Mouse (Mus musculus) mesoderm, embryonic 11.5 days (tissue): Measurements from ENCODE around the gene Serpinb13.
"Not testable (repeated sequence)": the region's sequence is repeated elsewhere in the genome, so short reads cannot be mapped to it uniquely, and the experiment has no call there.

Source experiments
- DNase-seq: peaks from one replicate; pipeline ENCODE4 v3.0.0-alpha.2; 2012; ENCODE audit warnings: low read depth, low spot score

Serpinb13 gene

GRCm38 (mm10) chr1:106980684-106981083, at the start of gene Serpinb13:
Gene Serpinb13, plus strand, starts transcription at chr1:106980984.
- DNase-seq = no peak

DNA sequence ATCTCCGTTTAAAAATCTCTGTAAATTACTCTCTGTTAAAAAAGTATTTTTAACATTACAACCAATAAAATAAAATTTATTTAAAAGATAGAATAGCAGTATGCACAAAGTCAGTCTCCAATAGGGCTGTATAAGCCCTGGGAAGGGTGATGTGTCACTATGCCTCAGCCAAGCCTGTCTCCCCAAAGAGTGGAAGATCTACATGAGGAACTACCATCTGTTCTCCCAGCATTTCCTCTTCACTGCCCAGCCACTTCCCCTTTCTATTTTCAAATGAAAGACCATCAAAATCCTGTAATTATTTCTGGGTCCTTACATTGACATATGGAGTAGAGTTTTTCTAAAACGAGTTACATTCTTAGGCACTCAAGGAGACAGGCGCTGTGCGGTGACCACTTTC, 48.8 kb upstream of the Serpinb13 start:
- DNase-seq = no peak

DNA sequence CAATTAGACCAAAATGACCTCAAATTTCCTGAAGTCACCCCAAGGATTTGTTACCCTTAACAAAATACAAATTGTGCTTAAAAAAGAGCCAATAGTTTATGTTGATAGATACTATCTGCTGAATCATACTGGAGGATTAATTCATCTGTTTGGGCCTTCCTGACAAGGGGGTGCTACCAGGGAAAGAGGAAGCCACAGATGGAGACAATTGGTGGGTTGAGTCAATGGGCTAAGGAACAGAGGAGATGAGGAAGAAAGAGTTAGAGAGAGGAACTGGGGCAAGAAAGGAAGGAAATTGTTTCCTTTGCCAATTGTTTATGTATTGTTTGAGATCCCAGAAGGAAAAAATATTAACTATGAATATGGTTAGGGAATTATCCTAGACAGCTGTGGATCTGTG, 47.1 kb upstream of the Serpinb13 start:
- no peak for DNase-seq

DNA sequence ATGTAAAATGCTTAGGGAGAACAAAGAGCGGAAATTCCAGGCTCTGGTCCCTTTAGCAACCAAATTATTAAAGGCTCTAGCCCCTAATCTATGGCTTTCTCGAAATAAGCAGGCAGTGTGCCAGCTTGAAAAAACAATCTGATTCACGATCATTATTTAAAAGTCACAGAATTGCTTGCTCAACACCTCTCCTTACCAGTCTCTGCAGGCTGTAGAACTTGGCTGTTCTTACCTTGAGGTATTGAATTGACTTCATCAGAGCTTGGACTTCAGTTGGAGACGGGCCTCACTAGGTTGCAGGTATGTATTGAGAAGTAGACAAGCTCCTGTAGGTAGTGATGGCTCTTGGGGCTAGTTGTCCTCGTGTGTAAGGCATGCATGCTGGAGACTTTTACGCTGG, 46.5 kb upstream of the Serpinb13 start, which contains the start of gene Serpinb12:
Gene Serpinb12 (plus strand): TSS at position 185 of the 400 bp plus-strand sequence.
- no peak for DNase-seq

DNA sequence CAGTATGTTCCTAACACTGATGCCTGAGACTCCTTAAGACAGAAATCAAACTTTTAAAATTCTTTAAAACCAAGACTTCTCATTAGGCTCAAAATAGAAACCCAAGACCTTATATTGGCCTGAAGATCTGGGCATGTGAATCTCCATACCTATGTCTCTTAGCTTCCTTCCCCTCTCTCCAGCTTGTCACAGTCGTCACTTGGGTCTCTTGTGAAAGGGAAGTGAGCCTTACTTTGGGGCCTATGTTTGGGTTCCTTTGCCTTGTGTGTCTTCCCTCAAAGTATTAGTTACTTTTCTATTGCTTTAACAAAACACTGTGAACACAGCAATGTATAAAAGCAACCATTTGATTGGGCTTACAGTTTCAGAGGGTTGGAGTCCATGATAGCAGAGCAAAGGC, 33.6 kb upstream of the Serpinb13 start:
- no peak for DNase-seq

DNA sequence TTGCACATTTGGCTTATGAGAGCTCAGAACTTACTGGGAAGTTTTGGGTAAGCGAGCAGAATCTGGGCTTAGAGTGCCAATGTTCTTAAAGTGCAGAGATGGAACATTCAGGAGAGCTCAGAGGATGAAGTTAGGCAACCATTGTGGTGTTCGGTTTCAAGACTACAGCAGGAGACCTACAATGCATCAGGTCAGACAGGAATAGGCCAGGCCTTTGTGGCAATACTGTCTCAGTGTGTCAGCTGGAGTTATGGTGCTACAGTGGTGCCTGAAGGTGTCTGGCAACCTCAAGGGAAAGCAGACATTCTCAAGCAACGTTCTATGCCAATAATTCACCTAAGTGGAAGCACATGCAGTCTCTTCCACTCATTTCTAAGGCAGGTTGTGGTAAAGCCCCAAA, 20.8 kb upstream of the Serpinb13 start:
- DNase-seq = no peak

- no peak for DNase-seq
These were observed 19.8 kb upstream of the Serpinb13 start for GRCm38 (mm10) chr1:106961023-106961422.

DNA sequence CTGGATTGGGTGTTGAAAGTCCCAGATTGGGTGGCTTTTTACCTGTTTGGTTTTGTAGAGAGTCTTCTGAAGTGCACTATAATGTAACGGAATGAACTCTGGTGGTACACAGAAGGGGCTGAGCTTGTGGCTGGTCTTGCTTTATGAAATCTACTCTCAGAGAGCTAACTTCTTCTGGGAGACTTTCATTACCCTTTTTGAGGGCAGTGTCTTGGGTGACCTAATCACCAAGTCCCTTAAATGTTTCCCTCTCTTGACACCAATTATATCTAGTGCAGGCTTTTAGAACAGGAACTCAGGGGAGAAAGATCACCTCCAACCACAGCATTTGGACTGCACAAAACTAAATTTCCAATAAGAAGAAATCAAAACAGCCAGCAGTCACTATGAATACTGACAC, 2.3 kb downstream of the Serpinb13 start:
- no peak for DNase-seq

DNA sequence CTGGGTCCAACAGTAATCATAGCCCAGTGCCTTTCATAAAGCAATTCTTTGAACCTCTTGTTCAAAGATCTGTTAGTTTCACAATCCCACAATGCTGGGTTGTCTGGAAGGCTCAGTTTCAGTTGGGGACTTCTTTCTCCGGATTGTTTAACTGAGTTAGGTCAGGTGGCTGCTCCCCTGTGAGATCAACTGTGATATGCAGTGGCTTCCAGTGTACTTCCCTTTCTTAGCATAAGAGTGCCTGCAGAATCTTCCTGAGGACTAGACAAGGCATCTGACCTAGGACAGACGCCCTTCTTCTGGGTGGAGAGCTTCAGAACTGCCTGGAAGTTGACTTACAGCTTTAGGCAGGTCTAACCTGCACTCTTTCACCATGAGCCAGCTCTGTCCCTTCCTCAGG, 3.1 kb downstream of the Serpinb13 start:
- no peak for DNase-seq

- no peak for DNase-seq
These were observed 19.6 kb downstream of the Serpinb13 start for GRCm38 (mm10) chr1:107000424-107000823.

GRCm38 (mm10) chr1:107001754-107002153, 21.0 kb downstream of the Serpinb13 start:
- no peak for DNase-seq

DNA sequence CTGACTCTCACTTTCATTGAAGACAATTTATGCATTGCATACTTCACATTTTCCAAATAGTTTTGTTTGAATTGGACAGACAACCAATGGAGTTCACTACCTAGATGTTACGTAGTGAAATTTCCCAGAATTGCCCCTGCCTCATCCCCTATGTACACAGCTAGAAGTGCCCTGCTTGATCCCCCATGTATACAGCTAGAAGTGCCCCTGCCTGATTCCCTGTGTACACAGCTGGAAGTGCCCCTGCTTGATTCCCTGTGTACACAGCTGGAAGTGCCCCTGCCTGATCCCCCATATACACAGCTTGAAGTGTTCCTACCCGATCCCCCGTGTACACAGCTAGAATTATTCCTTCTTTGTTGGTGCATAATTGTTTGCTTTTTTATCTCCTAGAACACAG, 25.5 kb downstream of the Serpinb13 start:
- DNase-seq = no peak

DNA sequence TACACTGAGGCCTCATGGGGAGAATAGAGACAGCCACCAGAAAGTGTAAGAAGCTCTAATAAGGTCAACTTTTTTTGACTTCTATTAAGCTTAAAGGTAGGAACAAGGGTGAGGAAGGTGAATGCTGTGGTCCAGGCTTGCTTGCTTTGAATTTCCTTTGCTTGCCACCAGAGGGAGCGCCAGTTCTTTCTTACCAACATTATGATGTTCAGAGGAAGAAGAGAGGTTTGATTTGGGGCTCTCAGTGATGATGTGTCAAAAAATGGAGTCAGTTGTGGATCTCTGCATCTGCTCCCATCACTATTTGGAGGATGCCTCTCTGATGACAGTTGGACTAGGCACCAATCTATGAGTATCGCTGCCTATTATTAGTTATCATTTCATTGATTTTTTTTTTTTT, 33.7 kb downstream of the Serpinb13 start:
- peak; percentile 18 for DNase-seq

- no peak for DNase-seq
These were observed 34.4 kb downstream of the Serpinb13 start for GRCm38 (mm10) chr1:107015210-107015609.

DNA sequence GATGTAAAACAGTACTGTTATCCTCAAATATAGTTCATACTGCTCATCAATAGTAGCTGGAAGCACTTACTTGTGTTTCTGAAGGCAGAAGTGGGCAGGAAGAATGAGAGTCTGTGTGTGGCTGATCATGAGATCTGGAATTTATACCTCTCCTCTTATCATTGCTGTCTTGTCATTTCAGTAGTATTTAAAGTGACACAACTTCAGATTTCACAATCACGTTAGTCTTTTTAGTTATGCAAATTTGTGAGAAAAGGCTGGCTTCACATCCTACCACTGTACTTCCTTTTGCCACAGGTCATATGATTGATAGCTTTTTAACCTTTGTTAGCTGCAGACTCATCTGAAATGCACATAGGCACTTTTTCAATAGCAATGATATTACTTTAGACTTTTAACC, 45.1 kb downstream of the Serpinb13 start:
- DNase-seq = no peak

GRCm38 (mm10) chr1:107034236-107034635, 53.5 kb downstream of the Serpinb13 start:
- DNase-seq = not testable (repeated sequence)
